8 mouse cellular contexts compared by ENCODE assay signal in the genomic region with DNA sequence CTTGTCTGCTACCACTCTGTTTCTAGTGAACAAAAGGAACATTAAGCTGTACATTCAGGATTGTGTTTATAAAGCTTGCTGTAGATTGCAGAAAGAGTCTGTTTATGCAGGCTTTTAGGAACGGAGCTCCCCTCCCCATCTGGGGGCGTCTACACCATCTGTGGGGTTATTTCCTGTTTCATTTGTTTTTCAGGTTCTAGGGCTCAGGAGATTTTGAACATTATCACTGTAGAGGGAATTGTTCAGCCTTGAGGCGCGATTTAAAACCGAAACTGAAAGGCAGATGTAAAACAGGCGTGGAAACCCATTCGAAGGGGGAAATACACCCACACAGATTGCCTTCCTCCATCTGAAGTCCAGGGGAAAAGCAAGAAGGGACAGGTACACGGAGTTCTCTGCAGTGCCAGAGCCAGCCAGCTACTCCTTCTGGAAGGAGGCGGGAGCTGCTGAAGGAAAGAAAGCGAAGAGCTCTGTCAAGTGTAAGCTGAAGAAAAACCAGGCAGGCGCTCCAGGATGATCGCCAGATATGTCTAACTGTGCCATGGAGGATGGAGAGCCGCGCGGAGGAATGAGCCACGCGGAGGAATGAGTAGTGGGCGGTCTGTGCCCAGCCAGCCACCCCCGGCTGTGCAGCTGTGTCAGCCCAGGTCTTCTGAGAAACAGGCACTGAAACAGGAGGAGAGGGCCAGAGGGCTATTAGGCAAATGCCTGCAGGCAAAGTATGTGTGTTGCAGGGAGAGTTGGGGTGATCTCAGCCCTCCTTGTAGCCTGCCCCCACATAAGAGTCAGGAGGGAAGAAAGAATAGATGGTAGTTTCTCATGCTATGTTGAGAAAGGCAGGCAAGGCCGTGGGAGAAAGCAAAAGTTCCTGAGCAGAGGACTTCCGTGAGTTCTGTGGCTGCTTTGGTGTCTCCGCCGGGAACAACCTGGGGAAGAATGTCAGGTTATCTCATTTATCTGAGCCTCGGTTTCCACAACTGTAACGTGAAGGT. TPM values are rescaled to one million over a fixed set of nuclear protein-coding genes. Genes with fewer than 3 reads are reported as not detected.
DNase-seq lines count a peak whose midpoint lies in the region; ATAC-seq and TF ChIP-seq lines count a peak whose summit lies in the region.

No protein-coding gene starts in this region.

- DNase-seq in ovary, postnatal 10 days (ENCODE audit: low spot score) = peak; percentile 6
- DNase-seq in ovary, adult 18-20 months (ENCODE audit: low spot score) = no peak
- DNase-seq in embryonic facial prominence, embryonic 10.5 days (ENCODE audit: low spot score) = peak; percentile 28
- peak; percentile 55 to 67 for DNase-seq in heart, adult 2 months
- DNase-seq in kidney, adult 9 months = peak; percentile 43
- DNase-seq in naive thymus-derived CD4-positive, alpha-beta T cell, adult 2 months (ENCODE audit: low read depth) = peak; percentile 81
- peak; percentile 43 for DNase-seq in thymus, postnatal 0 days (ENCODE audit: low spot score)

- no peaks in the 10 kb centered on the region for H3K36me3 ChIP-seq in embryonic facial prominence, embryonic 10.5 days (replicated peaks)
- H3K36me3 ChIP-seq in heart, adult 2 months (ENCODE audit: control insufficient read depth, insufficient read depth, low read length) = peaks cover 2% of the 10 kb centered on the region
- no peaks in the 10 kb centered on the region for H3K36me3 ChIP-seq in limb, embryonic 13.5 days

- no peaks in the 10 kb centered on the region for H3K27me3 ChIP-seq in embryonic facial prominence, embryonic 10.5 days (replicated peaks; ENCODE audit: low read depth, poor library complexity, severe bottlenecking)
- no peaks in the 10 kb centered on the region for H3K27me3 ChIP-seq in heart, adult 2 months (ENCODE audit: control insufficient read depth, insufficient read depth, low read length)
- no peaks in the 10 kb centered on the region for H3K27me3 ChIP-seq in limb, embryonic 13.5 days

- peak; percentile 81 for TF ChIP-seq POLR2A in heart, adult 2 months (IDR thresholded peaks at IDR 0.05; ENCODE audit: insufficient read depth, low read depth, low read length)

- peak; percentile 43; the same call in 1 of the 2 replicates for ATAC-seq in limb, embryonic 13.5 days (ENCODE audit: low FRiP score, low read depth)

- 64% methylated on average over 25 of the region's 25 CpGs for WGBS in embryonic facial prominence, embryonic 10.5 days
- WGBS in heart, adult 2 months = 17% methylated on average over 25 of the region's 25 CpGs
- WGBS in limb, embryonic 13.5 days = 39% methylated on average over 25 of the region's 25 CpGs

- H3K4me1 ChIP-seq in embryonic facial prominence, embryonic 10.5 days = peaks cover 10% of the 10 kb centered on the region
- H3K4me1 ChIP-seq in heart, adult 2 months (ENCODE audit: control insufficient read depth, insufficient read depth, low read length) = no peaks in the 10 kb centered on the region; the same call in 1 of the 2 replicates
- peaks cover 25% of the 10 kb centered on the region for H3K4me1 ChIP-seq in limb, embryonic 13.5 days

- H3K4me3 ChIP-seq in embryonic facial prominence, embryonic 10.5 days = 0 out of 2 replicates have a peak overlapping the region, but pooled peaks have one; percentile 1
- peak overlapping the region; percentile 61 for H3K4me3 ChIP-seq in heart, adult 2 months
- peak overlapping the region; percentile 32 for H3K4me3 ChIP-seq in limb, embryonic 13.5 days

- no peaks in the 10 kb centered on the region for H3K9me3 ChIP-seq in embryonic facial prominence, embryonic 10.5 days
- no peaks in the 10 kb centered on the region for H3K9me3 ChIP-seq in limb, embryonic 13.5 days

- peak overlapping the region; percentile 69 for H3K9ac ChIP-seq in heart, adult 2 months (ENCODE audit: low read depth, low read length)
- 0 out of 2 replicates have a peak overlapping the region, but pooled peaks have one; percentile 1 for H3K9ac ChIP-seq in limb, embryonic 13.5 days

- no peak for TF ChIP-seq CTCF in heart, adult 2 months (IDR thresholded peaks at IDR 0.05)

- peak; percentile 92; the same call in 1 of the 2 replicates for TF ChIP-seq EP300 in heart, adult 2 months (IDR thresholded peaks at IDR 0.05; ENCODE audit: insufficient read depth, low read depth, low read length)

- no peak overlapping the region for H3K27ac ChIP-seq in embryonic facial prominence, embryonic 10.5 days (replicated peaks)
- H3K27ac ChIP-seq in heart, adult 2 months = peak overlapping the region; percentile 86
- peak overlapping the region; percentile 11; the same call in 1 of the 2 replicates for H3K27ac ChIP-seq in limb, embryonic 13.5 days

- H3K79me2 ChIP-seq in heart, adult 2 months (replicated peaks; ENCODE audit: control insufficient read depth, insufficient read depth, low read length) = no peaks in the 10 kb centered on the region

- intact Hi-C loops in heart, adult 2 months (cut with DNase I) = no loop called here

- H3K4me2 ChIP-seq in limb, embryonic 13.5 days (replicated peaks) = peak overlapping the region; percentile 62

RNA-seq across cellular contexts. Expression of a gene that starts 44.8 kb away (rescaled TPM):
- 25.7 and 27.2 TPM in 2 replicates for polyA plus RNA-seq in embryonic facial prominence, embryonic 10.5 days (2016; fragmentation: Nextera tagmentation; extraction: Ambion mirVana)
- 10 to 100 TPM; 31.4 to 35.4 TPM for total RNA-seq in heart, adult 2 months (2021)
- 11.0 and 18.7 TPM in 2 replicates for polyA plus RNA-seq in heart, adult 2 months (2012; rRNA removed)
- polyA plus RNA-seq in limb, embryonic 13.5 days (2015; fragmentation: Nextera tagmentation; extraction: Ambion mirVana) = 23.7 and 25.8 TPM in 2 replicates
- polyA plus RNA-seq in thymus, postnatal 0 days (2015; fragmentation: Nextera tagmentation; extraction: Ambion mirVana) = 14.9 and 20.9 TPM in 2 replicates

Comparison
In these comparisons a context has a peak if more than half of its experiments do, and no peak if none do; other contexts are left out.
1. H3K4me3 ChIP-seq: peak in every context shown above with its lines; median percentile 61 in heart, adult 2 months; 32 in limb, embryonic 13.5 days; 1 in embryonic facial prominence, embryonic 10.5 days.